Mouse (Mus musculus): Measurements from ENCODE around the gene Trappc6a.

- TF ChIP-seq POLR2A (IDR thresholded peaks at IDR 0.05; ENCODE audit: insufficient read length, low read depth), result no peak
- no peak for TF ChIP-seq MAX (IDR thresholded peaks at IDR 0.05; ENCODE audit: low read depth)
- TF ChIP-seq MYOG (IDR thresholded peaks at IDR 0.05; ENCODE audit: control insufficient read depth in 1 of 3, insufficient read depth in 1 of 3, insufficient read length in 2 of 3, low read depth in 2 of 3), result no peak
- TF ChIP-seq USF1 (IDR thresholded peaks at IDR 0.05; ENCODE audit: low read depth), result no peak
- no peak for TF ChIP-seq CEBPB (IDR thresholded peaks at IDR 0.05; ENCODE audit: insufficient read depth, poor library complexity, severe bottlenecking)
- no peak for TF ChIP-seq TCF12 (IDR thresholded peaks at IDR 0.05; ENCODE audit: insufficient read depth, poor library complexity, severe bottlenecking)
- no peak for TF ChIP-seq TCF3 (IDR thresholded peaks at IDR 0.05; ENCODE audit: insufficient read length, low read depth)
- TF ChIP-seq POLR2AphosphoS2 (IDR thresholded peaks at IDR 0.05; ENCODE audit: insufficient read length, low read depth), result no peak
- TF ChIP-seq MYOD1 (IDR thresholded peaks at IDR 0.05; ENCODE audit: control insufficient read depth in 1 of 3, insufficient read length in 2 of 3, low read depth in 2 of 3), result no peak
- no peak for TF ChIP-seq SRF (IDR thresholded peaks at IDR 0.05; ENCODE audit: control insufficient read depth, insufficient read length, low read depth)
Measured at GRCm38 (mm10) chr7:19563884-19564283, 55.7 kb downstream of the Trappc6a start.
